Mouse (Mus musculus): ENCODE results near the gene Map4k3.

- no peak for TF ChIP-seq POLR2A (IDR thresholded peaks at IDR 0.05; ENCODE audit: insufficient read depth, low read length)
- no peak for TF ChIP-seq CTCF (IDR thresholded peaks at IDR 0.05; ENCODE audit: low read depth, low read length)
- TF ChIP-seq EP300 (IDR thresholded peaks at IDR 0.05; ENCODE audit: insufficient read depth, low read depth, low read length) = no peak
Measured at GRCm38 (mm10) chr17:80752466-80752865, 24.2 kb upstream of the Map4k3 start.

Measured in ES-Bruce4 (cell line).